Mouse (Mus musculus) CH12F3 (cell line): Measurements from ENCODE around the gene Slc25a45.

Experiments used
- in situ Hi-C: fragments of 300-500 bp; cut with MboI; formaldehyde crosslinking; loops from 2 replicates; pipeline ENCODE4 v1.14.3; 2020; ENCODE audit warnings: low sequenced_read_pairs

The Slc25a45 gene

GRCm38 (mm10) chr19:5840086-5840889 is 37.3 kb upstream of the Slc25a45 start:
- in situ Hi-C loops: no loop called here

GRCm38 (mm10) chr19:5840890-5841388 is 36.7 kb upstream of the Slc25a45 start:
- in situ Hi-C loops: no loop called here

- in situ Hi-C loops: no loop called here
These were observed 36.1 kb upstream of the Slc25a45 start for GRCm38 (mm10) chr19:5841389-5841946.

- in situ Hi-C loops: no loop called here
These were observed 35.4 kb upstream of the Slc25a45 start for GRCm38 (mm10) chr19:5841999-5842784.

GRCm38 (mm10) chr19:5842785-5843730 is 34.5 kb upstream of the Slc25a45 start:
- in situ Hi-C loops: no loop called here

DNA sequence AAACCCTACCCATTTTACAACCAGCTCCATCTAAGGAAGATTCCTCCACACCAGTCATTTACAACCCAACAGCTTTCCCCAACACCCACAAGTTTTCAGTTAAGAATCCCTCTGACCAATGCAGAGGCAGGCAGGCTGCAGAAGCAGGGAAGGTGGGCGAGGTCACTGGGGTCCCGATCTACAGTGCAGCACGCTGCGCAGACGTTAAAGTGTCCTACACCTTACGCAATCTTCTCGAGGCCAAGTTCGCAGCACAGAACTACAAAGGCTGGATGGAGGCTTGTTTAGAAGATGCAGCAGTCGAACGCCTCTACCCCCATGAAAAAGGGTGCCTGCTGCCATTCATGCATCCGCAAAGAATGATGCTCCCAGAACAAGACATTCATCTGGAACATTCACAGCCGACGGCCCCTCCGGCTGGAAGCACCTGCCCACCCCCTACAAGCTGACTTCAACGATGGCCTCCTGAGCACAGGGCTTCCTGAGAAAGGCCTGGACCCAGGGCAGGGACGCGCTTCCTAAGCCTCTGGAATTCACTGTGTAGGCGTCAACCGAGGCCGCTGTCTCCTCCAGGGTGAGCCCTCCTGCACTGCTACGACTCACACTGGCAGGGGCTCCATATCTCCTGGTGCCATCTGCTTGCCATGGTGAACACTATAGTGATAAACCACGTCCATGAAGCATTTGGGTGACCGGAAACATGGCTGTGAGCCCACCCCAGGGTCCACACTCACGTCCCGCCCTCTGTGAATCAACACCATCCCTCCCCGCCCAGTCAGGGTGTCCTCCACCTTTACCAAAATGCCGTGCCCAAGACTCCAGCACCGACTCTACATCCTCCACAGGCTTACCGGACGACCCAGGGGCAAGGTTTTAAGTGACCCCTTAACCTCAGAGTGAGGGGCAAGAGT is 33.6 kb upstream of the Slc25a45 start:
- in situ Hi-C loops: no loop called here

GRCm38 (mm10) chr19:5844831-5845318 is 32.7 kb upstream of the Slc25a45 start:
- in situ Hi-C loops: no loop called here

- in situ Hi-C loops: no loop called here
These were observed 32.1 kb upstream of the Slc25a45 start for GRCm38 (mm10) chr19:5845319-5846135.

DNA sequence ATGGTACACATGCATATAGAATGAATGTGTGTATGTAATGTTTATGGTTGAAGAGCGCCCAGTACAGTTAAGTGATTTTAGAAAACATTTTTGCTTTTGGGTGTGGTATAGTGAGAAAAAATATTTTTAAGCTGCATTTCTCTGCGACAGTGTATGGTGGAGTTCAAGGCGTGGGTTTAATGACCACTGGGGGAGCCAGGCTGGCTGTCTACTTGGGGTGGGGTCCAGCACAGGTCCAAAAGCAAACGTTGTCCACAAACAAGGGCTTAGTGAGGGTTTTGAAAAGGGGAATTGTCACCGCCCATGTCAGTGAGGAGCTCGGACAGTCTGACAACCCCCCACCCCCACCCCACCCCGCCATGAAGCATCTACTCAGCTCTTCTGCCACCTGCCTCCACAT is 31.5 kb upstream of the Slc25a45 start:
- in situ Hi-C loops: no loop called here

DNA sequence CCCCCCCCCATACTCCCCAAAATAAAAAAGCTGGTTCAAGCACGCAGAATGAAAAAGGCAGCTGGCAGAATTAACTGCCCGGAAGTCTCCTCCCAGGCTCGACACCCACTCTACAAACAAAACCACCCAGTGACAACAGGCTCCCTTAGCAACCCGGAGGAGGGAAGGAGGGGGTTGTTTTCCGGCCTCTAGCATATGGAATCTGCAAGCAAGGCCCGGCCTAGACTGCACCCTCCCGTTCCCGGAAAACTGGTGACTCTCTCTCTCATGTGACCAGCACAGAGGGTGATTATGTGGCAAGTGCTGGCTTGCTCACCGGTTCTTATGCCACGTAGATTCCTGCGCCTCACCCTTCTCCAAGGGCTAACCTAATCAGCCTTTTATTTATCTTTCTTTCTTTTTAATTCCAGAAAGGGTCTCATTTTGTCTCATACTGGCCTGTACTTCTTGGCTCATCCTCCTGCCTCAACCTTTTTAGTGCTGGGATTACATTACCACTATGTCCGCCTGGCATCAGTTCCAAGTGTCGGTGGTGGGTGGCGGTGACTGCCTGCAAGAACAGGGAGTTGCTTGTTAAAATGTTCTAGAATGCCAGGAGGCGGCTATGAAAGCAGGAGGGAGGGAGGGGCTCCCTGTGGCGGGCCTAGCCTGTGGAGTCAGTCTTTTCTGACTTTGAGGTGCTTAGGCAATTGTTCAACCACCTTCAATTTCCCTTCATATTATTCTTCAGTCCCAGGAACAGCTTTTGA is 30.9 kb upstream of the Slc25a45 start:
- in situ Hi-C loops: no loop called here

GRCm38 (mm10) chr19:5847306-5847796 is 30.3 kb upstream of the Slc25a45 start:
- in situ Hi-C loops: no loop called here

DNA sequence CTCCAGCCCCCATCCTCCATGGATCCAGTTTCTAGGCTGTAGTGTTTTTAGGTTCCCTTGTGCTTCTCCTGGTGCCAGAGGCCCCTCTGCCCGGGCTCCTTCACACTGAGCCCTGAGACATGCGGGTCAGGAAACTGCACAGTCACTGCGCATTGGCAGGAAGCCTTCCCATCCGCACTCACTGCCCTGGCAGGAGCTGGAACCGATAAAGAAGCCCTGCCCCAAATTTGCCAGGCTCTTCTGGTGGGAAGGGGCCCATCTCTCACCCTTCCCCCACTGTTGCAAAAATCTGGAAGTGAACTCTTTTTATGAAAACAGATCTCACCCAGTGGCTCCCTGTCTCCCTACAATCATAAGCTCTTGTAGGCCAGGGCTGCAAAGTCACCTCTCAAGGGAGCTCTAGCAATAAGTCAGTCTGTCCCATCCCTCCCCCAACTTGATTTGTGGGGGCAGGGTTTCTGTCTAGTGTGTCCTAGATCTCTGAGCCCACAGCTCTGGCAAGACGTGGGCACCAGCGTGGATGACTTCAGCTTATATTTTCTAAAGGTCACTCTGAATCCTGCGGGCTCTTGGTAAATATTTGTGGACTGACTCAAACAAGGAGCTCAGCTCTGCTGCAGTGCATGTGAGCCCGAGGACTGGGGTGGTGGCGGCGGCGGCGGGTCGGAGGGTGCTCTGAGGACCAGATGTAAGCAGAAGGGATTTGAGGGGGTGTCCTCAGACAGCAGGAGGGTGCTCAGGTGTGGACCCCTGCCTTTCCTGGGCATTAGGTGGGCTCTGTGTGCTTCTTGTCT is 29.4 kb upstream of the Slc25a45 start:
- in situ Hi-C loops: no loop called here

DNA sequence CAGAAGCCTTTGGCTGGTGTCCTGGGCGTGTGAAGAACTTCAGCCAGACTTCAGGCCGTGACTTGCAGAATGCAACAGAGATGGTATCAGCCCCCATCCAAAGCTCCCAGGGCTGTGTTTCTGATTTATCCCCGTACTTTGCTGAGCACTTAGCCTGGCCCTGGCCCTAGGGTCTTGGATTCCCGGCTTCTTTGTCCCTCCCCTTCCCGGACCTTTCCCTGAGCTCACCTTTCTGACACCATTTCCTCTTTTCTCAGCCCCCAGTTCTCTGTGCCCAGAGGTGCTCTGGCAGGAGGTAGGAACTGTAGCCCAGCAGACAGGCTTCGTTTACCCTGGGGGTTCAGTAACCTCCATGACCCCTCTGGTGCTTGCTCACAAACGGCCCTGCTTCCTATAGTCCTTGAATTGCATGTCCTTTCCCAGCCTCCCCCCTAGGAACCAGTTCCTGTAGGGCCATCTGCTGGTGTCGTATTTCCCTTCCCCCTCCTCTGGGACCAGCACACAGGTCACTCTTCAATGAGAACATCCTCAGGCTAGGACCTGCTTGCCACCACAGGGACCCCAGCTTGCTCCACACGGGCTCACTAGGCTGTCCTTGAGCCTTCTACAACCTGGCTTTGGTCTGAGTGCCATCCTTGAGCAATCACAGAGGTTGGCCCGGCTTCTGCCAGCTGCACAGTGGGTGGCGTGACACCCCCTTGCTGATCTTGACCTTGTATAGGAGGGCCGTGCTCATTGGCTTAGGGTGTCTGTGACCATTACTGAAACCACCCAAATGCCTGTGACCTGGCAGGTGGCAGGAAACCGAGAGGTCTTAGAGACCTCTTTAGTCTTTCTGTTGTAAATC is 28.6 kb upstream of the Slc25a45 start:
- in situ Hi-C loops: no loop called here

DNA sequence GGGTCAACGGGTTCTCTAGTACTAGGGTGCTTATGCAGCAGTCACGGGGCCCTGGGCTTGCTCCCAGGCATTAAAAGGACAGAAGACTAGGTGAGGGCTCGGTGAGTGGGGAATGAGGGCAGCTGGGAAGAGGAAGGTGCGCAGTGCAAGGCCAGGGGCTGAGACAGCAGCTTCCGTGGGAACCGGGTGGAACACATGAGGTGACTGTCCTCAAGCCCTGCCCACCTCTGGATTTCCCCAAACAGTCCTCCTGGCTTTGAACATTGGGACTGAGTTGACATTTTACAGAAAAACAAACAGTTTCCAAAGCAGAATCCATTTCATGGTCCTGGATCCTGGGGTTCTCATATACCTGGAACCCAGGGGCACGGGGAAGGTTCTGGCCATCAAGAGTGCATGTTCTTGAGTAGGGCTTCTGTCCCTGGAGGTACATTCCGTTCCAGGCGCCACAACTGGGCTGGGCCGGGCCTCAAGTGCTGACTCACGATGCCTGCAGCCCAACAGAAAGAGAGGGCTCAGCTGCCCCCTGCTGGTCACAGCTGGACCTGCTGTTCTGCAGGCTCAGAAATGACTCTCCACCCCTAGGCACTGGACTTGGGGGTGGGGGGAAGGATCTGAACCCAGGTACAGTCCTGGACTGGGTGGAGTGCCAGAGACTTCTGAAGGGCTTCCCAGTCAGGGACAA is 27.6 kb upstream of the Slc25a45 start:
- in situ Hi-C loops: no loop called here

DNA sequence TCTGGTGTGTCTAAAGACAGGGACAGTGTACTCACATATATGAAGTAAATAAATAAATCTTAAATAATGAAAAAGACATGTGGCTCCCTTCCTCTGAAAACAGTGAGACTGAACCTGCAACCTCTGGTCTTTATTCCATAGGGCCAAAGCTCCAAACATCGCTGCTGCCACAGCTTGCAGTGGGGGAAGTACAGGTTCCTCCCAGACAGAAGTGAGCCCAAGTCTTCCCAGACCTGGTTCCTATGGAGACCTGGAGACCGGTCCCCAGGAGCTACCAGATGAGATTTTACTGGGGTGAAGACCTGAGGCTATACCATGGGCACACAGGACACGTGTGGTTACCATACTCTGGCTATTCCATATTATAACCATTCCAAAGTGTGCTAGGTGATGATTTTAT is 26.7 kb upstream of the Slc25a45 start:
- in situ Hi-C loops: no loop called here
